Mouse (Mus musculus) left cerebral cortex, postnatal 14 days (tissue): ENCODE measurements around the gene Zfp874b. TPM values are rescaled to one million over a fixed set of nuclear protein-coding genes. Genes with fewer than 3 reads are reported as not detected.

ENCODE experiments used
- total RNA-seq, 2 experiments: library from RNA; stranded (reverse); gene quantifications; 2 replicates each; pipeline ENCODE4 v1.2.3; 2021

Zfp874b gene
- total RNA-seq, 2 experiments from 2014 or later: 14.5 to 15.9 TPM

Other genes with a start within 250 kb of the Zfp874b start
- 10 to 100 TPM; 18.7 to 19.4 TPM for gene Zfp458, start 205.8 kb downstream of the Zfp874b start, total RNA-seq
- 1 to 10 TPM; 4.4 to 4.5 TPM for gene Zfp457, start 177.8 kb downstream of the Zfp874b start, total RNA-seq
- gene Zfp595, start 151.7 kb downstream of the Zfp874b start, total RNA-seq: 1 to 10 TPM; 2.6 to 3.8 TPM
- gene Gm28044, start 123.7 kb downstream of the Zfp874b start, total RNA-seq: 1 to 10 TPM in 1 of 2 experiments, not detected in 1; 1.9 TPM
- gene Zfp953, start 123.7 kb downstream of the Zfp874b start, total RNA-seq: 1 to 10 TPM in 1 of 2 experiments, under 1 TPM in 1; 0.53 to 1.0 TPM
- not detected for gene Gm28041, start 108.5 kb downstream of the Zfp874b start, total RNA-seq
- 1 to 10 TPM in 1 of 2 experiments, under 1 TPM in 1; 0.24 to 1.1 TPM for gene Zfp456, start 108.4 kb downstream of the Zfp874b start, total RNA-seq
- 1 to 10 TPM in 1 of 2 experiments, under 1 TPM in 1; 0.86 to 2.2 TPM for gene Zfp429, start 84.4 kb downstream of the Zfp874b start, total RNA-seq
- gene Zfp459, start 62.8 kb downstream of the Zfp874b start, total RNA-seq: 1 to 10 TPM; 7.0 to 8.6 TPM
- 10 to 100 TPM; 11.0 to 12.4 TPM for gene Zfp874a, start 32.6 kb downstream of the Zfp874b start, total RNA-seq
- gene Zfp58, start 16.3 kb upstream of the Zfp874b start, total RNA-seq: 1 to 10 TPM; 6.3 to 8.7 TPM
- under 1 TPM in 1 of 2 experiments, not detected in 1; 0.40 TPM for gene Gm26965, start 41.9 kb upstream of the Zfp874b start, total RNA-seq
- 10 to 100 TPM; 23.0 to 24.8 TPM for gene Zfp87, start 41.9 kb upstream of the Zfp874b start, total RNA-seq
- gene Zfp748, start 69.6 kb upstream of the Zfp874b start, total RNA-seq: 1 to 10 TPM; 9.3 to 9.8 TPM
- gene Zfp729b, start 125.4 kb upstream of the Zfp874b start, total RNA-seq: 1 to 10 TPM; 8.7 to 9.2 TPM
- 1 to 10 TPM; 1.1 TPM for gene Gm49345, start 153.5 kb upstream of the Zfp874b start, total RNA-seq
- gene Zfp729a, start 153.5 kb upstream of the Zfp874b start, total RNA-seq: 1 to 10 TPM; 7.2 to 9.8 TPM
- gene Zfp738, start 202.8 kb upstream of the Zfp874b start, total RNA-seq: 10 to 100 TPM; 23.5 to 24.2 TPM
- 10 to 100 TPM; 13.2 to 13.7 TPM for gene Zfp65, start 244.9 kb upstream of the Zfp874b start, total RNA-seq